Mouse (Mus musculus) heart, postnatal 36 days (tissue): ENCODE measurements around the gene C1s2. TPM values are rescaled to one million over a fixed set of nuclear protein-coding genes. Genes with fewer than 3 reads are reported as not detected.
A peak's percentile ranks its signal among the peaks of the same experiment; 100 is the strongest.
"Not testable (repeated sequence)": the region's sequence is repeated elsewhere in the genome, so short reads cannot be mapped to it uniquely, and the experiment has no call there.

Source experiments
- DNase-seq, 2 experiments: peaks; one replicate each; pipeline ENCODE4 v3.0.0; 2021 to 2022
- intact Hi-C: fragments of 180-260 bp; cut with DNase I; formaldehyde crosslinking; loops from one replicate; pipeline ENCODE4 v1.15.1; 2025
- total RNA-seq, 2 experiments: library from RNA; stranded (reverse); gene quantifications; 2 replicates each; pipeline ENCODE4 v1.2.3; 2021

The C1s2 gene
- total RNA-seq, 2 experiments from 2014 or later = 0.53 to 0.57 TPM

GRCm38 (mm10) chr6:124646394-124646793, 10.5 kb upstream of the C1s2 start:
- intact Hi-C loops = no loop called here

GRCm38 (mm10) chr6:124640997-124641396, 5.1 kb upstream of the C1s2 start:
- DNase-seq = peak; percentile 73 to 84
- intact Hi-C loops = loop anchor here (1.0 to 2.0 kb wide), 3 partner anchors 62 to 118 kb away; no protein-coding TSS in a partner anchor

More at GRCm38 (mm10) chr6:124646394-124646793, 10.5 kb upstream of the C1s2 start:
- no peak for DNase-seq

DNA sequence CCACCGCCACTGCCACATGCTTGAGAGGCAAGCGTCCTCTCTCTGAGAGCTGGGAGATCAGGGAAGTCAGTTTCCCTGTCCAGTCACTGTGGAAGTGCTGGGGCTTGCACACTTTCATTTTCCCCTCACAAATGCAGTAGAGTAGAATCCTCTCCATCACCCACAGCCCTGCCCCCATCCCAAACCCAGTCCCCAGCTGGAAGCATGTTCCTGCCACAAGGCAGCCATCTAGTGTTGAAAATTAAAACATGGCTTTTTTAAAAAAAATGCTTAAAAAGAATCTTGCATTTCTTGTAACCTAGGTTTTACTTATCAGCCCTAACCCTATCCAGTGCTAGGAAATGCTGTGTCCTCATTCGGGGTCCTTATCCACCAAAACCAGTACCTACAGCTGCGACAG, 4.2 kb upstream of the C1s2 start:
- intact Hi-C loops = loop anchor here (2.0 kb wide), 2 partner anchors 63 to 97 kb away; no protein-coding TSS in a partner anchor
- no peak for DNase-seq

GRCm38 (mm10) chr6:124636858-124637460, 1.1 kb upstream of the C1s2 start:
- not testable (repeated sequence) for DNase-seq
- intact Hi-C loops = loop anchor here (1.0 kb wide), 1 partner anchor 67 kb away; the partner anchor contains the start of gene C1rb

DNA sequence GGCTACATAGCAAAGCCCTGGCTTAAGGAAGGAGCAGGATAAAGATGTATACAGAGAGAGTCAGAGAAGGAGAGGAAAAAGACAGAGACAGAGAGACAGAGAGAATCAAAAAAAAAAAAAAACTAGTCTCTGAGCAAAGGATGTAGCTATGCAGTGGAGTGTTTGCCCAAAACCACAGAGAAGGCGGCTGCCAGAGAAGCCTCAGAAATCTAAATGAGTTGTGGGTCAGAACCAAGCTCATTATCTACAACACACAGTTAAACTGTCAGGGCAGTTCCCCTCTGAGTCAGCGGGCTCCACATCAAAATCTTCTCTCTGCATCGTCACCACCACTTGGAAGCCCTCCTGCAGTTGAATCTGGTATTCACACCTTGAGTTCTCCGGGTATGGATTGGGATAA, 5.1 kb downstream of the C1s2 start:
- DNase-seq = no peak
- intact Hi-C loops = no loop called here

DNA sequence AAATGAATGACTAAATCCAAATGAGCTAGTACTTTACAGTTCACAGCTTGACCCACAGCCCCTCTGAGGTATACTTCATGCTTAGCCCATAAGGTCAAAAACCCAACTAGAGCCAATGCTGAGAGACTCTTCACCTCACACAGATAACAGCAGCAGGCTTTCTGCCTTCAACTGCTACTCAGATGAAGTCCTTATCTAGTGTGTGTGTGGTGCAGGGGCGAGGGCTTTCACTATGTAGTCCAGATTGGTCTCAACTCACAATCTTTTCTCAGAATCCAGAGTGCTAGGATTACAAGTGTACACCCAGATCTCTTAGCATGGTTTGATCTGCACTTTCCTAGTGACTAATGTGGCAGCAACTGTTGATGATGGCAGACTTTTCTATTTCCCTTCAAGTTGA, 9.7 kb downstream of the C1s2 start:
- DNase-seq = not testable (repeated sequence)

DNA sequence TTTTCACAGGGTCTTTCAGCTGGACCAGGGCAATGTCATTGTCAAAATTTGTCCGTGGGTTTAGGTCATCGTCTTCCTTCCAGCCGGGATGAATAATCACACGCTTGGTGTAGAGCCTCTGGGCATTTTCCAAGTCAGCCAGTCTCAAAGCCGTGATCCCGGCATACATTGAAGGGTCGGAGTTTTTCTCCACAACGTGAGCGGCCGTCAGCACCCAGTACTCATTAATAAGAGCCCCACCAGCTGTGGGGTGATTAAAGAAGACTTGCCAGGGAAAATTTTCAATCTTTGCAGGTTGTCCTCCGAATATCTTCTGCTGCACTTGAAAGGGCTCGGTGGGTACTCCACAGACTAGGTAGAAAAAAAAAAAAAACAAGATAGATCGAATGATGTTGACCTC, 10.3 kb downstream of the C1s2 start:
- intact Hi-C loops = no loop called here
- no peak for DNase-seq

More for the DNA sequence above, 9.7 kb downstream of the C1s2 start:
- intact Hi-C loops = not testable (repeated sequence)

GRCm38 (mm10) chr6:124602031-124602430, 33.9 kb downstream of the C1s2 start:
- intact Hi-C loops = no loop called here
- no peak for DNase-seq

GRCm38 (mm10) chr6:124593121-124593520, 42.8 kb downstream of the C1s2 start:
- intact Hi-C loops = no loop called here

DNA sequence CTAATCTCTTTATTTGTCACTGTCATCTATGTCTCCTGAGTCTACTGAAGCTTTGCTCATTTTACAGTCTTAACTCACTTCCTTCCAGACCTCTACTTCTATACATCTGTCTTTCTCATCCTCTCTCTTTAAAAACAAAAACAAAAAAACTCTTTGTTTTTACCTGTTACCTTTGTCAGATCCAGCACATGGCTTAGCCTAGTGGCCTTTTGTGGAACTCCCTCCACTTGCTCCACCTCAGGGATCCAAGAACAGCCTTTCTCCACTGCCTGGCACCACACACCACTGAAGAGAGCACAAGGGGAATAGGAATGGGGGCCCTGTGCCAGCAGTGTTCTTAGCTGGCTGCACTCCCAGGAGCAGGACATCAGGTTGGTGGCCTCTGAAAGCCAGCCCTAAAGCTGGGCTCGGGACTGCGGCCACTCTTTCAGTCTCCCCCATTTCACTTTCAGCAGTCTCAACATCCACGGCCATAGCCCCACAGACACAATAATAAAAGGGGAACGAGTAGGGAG, 43.6 kb downstream of the C1s2 start:
- intact Hi-C loops = no loop called here
- DNase-seq = peak; percentile 39 to 49

More at GRCm38 (mm10) chr6:124593121-124593520, 42.8 kb downstream of the C1s2 start:
- no peak for DNase-seq

GRCm38 (mm10) chr6:124588771-124589170, 47.1 kb downstream of the C1s2 start:
- intact Hi-C loops = no loop called here
- no peak for DNase-seq

DNA sequence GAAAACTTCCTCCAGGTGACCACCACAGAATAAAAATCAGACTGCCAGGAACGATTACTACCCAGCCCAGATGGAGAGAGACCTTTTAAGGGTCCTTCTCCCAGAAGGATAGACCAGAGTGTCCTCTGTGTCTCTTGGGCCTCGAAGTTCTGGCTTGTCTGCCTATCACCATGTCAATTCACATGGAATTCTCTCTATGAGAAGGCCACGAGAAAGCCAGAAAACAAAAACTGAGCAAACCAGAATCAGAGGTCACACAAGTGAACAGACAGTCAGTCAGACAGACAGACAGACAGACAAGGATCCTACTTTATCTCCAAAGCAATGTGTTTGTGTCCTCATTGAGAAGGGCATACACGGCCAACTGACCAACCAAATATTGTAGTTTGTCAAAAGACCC, 49.6 kb downstream of the C1s2 start:
- DNase-seq = no peak
- intact Hi-C loops = no loop called here

GRCm38 (mm10) chr6:124585761-124586160, 50.1 kb downstream of the C1s2 start:
- intact Hi-C loops = no loop called here
- DNase-seq = peak; percentile 17 to 28

DNA sequence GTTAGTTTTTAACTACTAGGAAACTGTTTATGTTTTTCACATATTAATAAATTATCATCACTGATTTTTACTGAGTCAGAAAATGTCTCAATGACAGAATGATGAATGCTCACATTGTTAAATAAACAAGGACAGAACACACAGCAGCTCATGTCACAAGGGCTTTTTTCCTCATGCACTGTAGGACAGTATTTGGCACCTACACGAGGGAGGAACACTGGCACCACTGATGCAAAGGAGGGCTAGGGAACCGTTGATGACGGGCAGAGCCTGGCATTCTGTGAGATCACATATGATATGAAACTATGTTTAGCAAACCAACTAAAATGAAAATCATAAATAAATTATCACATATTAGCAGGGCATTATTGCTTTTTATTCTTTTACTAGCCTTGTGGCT, 51.0 kb downstream of the C1s2 start:
- DNase-seq = no peak
- intact Hi-C loops = no loop called here

DNA sequence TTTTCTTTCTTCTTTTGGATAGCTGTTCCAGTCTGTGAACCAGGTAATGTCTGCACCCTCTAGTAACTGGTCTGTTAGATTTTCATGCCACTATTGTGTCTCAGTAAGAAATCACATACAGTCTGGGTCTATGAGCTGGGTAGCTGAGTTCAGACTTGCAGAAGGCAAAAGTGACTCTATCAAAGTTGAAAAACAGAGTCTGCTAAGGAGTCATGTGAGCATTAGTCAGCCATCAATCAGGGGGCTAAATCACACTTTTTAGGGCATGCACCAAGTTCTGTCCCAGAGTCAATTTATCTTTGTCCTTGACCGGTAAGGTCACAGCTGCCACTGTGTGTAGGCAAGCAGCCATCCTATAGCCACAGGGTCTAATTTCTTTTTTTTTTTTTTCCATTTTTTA, 53.7 kb downstream of the C1s2 start:
- no peak for DNase-seq
- intact Hi-C loops = no loop called here

DNA sequence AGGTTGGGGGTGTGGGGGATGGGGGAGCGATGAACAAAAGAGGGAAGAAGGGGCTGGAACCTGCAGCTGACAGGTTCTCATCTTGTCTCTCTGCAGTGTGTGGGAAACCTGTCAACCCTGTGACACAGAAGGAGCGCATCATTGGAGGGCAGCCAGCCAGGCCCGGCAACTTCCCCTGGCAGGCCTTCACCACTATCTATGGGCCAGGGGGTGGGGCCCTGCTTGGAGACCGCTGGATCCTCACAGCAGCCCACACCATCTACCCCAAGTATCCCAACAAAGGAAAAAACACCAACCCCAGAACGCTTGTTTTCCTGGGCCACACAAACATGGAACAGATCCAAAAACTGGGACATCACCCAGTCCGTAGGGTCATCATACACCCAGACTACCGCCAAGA, 55.7 kb downstream of the C1s2 start:
- DNase-seq, intact Hi-C loops: not testable (repeated sequence)

DNA sequence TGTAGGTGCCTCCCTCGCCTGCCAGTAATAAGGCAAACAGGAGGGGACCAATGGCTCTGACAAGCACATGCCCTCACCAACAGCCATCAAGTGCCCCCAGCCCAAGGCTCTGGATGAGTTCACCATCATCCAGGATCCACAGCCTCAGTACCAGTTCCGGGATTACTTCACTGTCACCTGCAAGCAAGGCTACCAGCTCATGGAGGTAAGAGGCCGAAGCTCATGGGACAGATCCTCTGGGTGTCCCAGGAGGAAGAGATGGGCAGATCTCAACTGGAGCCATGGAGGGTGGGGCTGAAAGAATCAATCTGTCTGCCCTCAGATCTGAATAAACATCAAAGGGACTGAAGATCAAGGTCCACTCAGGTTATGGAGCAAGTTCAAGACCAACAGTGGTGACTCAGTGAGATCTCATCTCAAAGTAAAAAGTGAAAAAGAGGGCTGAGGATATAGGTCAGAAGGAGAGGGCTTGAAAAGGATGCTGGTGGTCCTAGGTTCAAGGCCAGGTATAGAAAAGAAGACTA, 60.7 kb downstream of the C1s2 start:
- intact Hi-C loops = not testable (repeated sequence)

More for the DNA sequence above, 60.7 kb downstream of the C1s2 start:
- DNase-seq = not testable (repeated sequence)

Other genes starting within 250 kb of the C1s2 start
- gene Pex5, start 221.0 kb downstream of the C1s2 start, total RNA-seq = 10 to 100 TPM; 26.9 to 28.7 TPM
- gene Clstn3, start 171.3 kb downstream of the C1s2 start, total RNA-seq = 1 to 10 TPM in 1 of 2 experiments, under 1 TPM in 1; 0.73 to 2.1 TPM
- gene C1rl, start 143.0 kb downstream of the C1s2 start, total RNA-seq = 1 to 10 TPM; 1.2 TPM
- 10 to 100 TPM; 13.7 TPM for gene C1ra, start 123.7 kb downstream of the C1s2 start, total RNA-seq
- 10 to 100 TPM; 21.3 to 23.1 TPM for gene C1s1, start 93.7 kb downstream of the C1s2 start, total RNA-seq
- gene C1rb, start 65.8 kb downstream of the C1s2 start, total RNA-seq = 1 to 10 TPM; 1.4 TPM
- 10 to 100 TPM; 51.6 TPM for gene Lpcat3, start 26.9 kb upstream of the C1s2 start, total RNA-seq
- 10 to 100 TPM; 64.4 to 73.8 TPM for gene Emg1, start 76.1 kb upstream of the C1s2 start, total RNA-seq
- gene Phb2, start 76.3 kb upstream of the C1s2 start, total RNA-seq = 100 to 1,000 TPM; 311 to 336 TPM
- gene Ptpn6, start 102.6 kb upstream of the C1s2 start, total RNA-seq = 1 to 10 TPM; 2.9 to 4.2 TPM
- 100 to 1,000 TPM; 285 to 321 TPM for gene Grcc10, start 105.3 kb upstream of the C1s2 start, total RNA-seq
- gene Gm45234, start 119.9 kb upstream of the C1s2 start, total RNA-seq = under 1 TPM in 1 of 2 experiments, not detected in 1; 0.41 TPM
- gene Atn1, start 120.4 kb upstream of the C1s2 start, total RNA-seq = 10 to 100 TPM; 41.0 to 46.4 TPM
- gene Eno2, start 133.6 kb upstream of the C1s2 start, total RNA-seq = 1 to 10 TPM; 2.2 to 2.9 TPM
- gene Lrrc23, start 143.6 kb upstream of the C1s2 start, total RNA-seq = not detected
- 1 to 10 TPM; 3.6 to 4.9 TPM for gene Spsb2, start 172.6 kb upstream of the C1s2 start, total RNA-seq
- gene Tpi1, start 178.2 kb upstream of the C1s2 start, total RNA-seq = 100 to 1,000 TPM; 830 to 887 TPM
- 10 to 100 TPM; 74.0 to 85.5 TPM for gene Usp5, start 193.4 kb upstream of the C1s2 start, total RNA-seq
- under 1 TPM; 0.49 to 0.83 TPM for gene Cdca3, start 193.5 kb upstream of the C1s2 start, total RNA-seq
- 1 to 10 TPM; 5.1 to 5.9 TPM for gene Gnb3, start 204.2 kb upstream of the C1s2 start, total RNA-seq
- gene P3h3, start 221.7 kb upstream of the C1s2 start, total RNA-seq = 10 to 100 TPM; 10.7 to 11.6 TPM
- under 1 TPM; 0.72 to 0.98 TPM for gene Gpr162, start 227.9 kb upstream of the C1s2 start, total RNA-seq